Mouse (Mus musculus) kidney, adult 8-10 months (tissue): ENCODE data around the gene Mbnl2.

ENCODE experiments used
- DNase-seq, 2 experiments: peaks; one replicate each; pipeline ENCODE4 v3.0.0; 2022

Mbnl2 gene

GRCm38 (mm10) chr14:120390231-120390944 is 114.9 kb downstream of the Mbnl2 start:
- no peak for DNase-seq

GRCm38 (mm10) chr14:120391701-120392100 is 116.2 kb downstream of the Mbnl2 start:
- DNase-seq = no peak

GRCm38 (mm10) chr14:120392441-120392840 is 117.0 kb downstream of the Mbnl2 start:
- DNase-seq = no peak

- no peak for DNase-seq
These were observed 118.0 kb downstream of the Mbnl2 start for GRCm38 (mm10) chr14:120393441-120393840.

GRCm38 (mm10) chr14:120394216-120394615 is 118.7 kb downstream of the Mbnl2 start:
- DNase-seq = no peak

GRCm38 (mm10) chr14:120394827-120395226 is 119.4 kb downstream of the Mbnl2 start:
- DNase-seq = no peak

- DNase-seq = peak; percentile 55 to 58
These were observed 120.0 kb downstream of the Mbnl2 start for GRCm38 (mm10) chr14:120395501-120395900.

GRCm38 (mm10) chr14:120397871-120398647 is 122.6 kb downstream of the Mbnl2 start:
- DNase-seq = peak; percentile 71 to 84

- DNase-seq = no peak
These were observed 124.1 kb downstream of the Mbnl2 start for GRCm38 (mm10) chr14:120399614-120400013.

GRCm38 (mm10) chr14:120401158-120401557 is 125.7 kb downstream of the Mbnl2 start:
- no peak for DNase-seq

- DNase-seq = peak in 1 of 2 experiments; percentile 45
These were observed 127.2 kb downstream of the Mbnl2 start for GRCm38 (mm10) chr14:120402715-120403114.

GRCm38 (mm10) chr14:120404364-120404763 is 128.9 kb downstream of the Mbnl2 start:
- no peak for DNase-seq

GRCm38 (mm10) chr14:120404811-120405582 is 129.5 kb downstream of the Mbnl2 start:
- no peak for DNase-seq

GRCm38 (mm10) chr14:120405597-120405996 is 130.1 kb downstream of the Mbnl2 start:
- DNase-seq = no peak

- DNase-seq = no peak
These were observed 130.8 kb downstream of the Mbnl2 start for GRCm38 (mm10) chr14:120406271-120406670.

- peak; percentile 60 to 66 for DNase-seq
These were observed 131.4 kb downstream of the Mbnl2 start for GRCm38 (mm10) chr14:120406820-120407219.

GRCm38 (mm10) chr14:120409854-120410253 is 134.4 kb downstream of the Mbnl2 start:
- DNase-seq = no peak

GRCm38 (mm10) chr14:120416886-120417285 is 141.4 kb downstream of the Mbnl2 start:
- no peak for DNase-seq

GRCm38 (mm10) chr14:120418964-120419363 is 143.5 kb downstream of the Mbnl2 start:
- DNase-seq = no peak

GRCm38 (mm10) chr14:120428497-120428896 is 153.0 kb downstream of the Mbnl2 start:
- DNase-seq = no peak

GRCm38 (mm10) chr14:120432773-120433172 is 157.3 kb downstream of the Mbnl2 start:
- DNase-seq = peak in 1 of 2 experiments; percentile 17

- no peak for DNase-seq
These were observed 158.5 kb downstream of the Mbnl2 start for GRCm38 (mm10) chr14:120433931-120434398.

GRCm38 (mm10) chr14:120434831-120435230 is 159.4 kb downstream of the Mbnl2 start:
- DNase-seq = no peak
